Mouse (Mus musculus): ENCODE measurements around the gene Zfp459. TPM values are rescaled to one million over a fixed set of nuclear protein-coding genes. Genes with fewer than 3 reads are reported as not detected.
A peak's percentile ranks its signal among the peaks of the same experiment; 100 is the strongest.
"Not testable (repeated sequence)": the region's sequence is repeated elsewhere in the genome, so short reads cannot be mapped to it uniquely, and the experiment has no call there.

The Zfp459 gene
- polyA plus RNA-seq, 1 experiment from 2014 or later: 1.1 TPM

GRCm38 (mm10) chr13:67375050-67375911, 45.9 kb downstream of the Zfp459 start, which contains the start of the genes Gm28041 and Zfp456:
Gene Gm28041, minus strand, starts transcription at chr13:67375733.
Gene Zfp456, minus strand, starts transcription at chr13:67375810.
- not testable (repeated sequence) for H3K4me1 ChIP-seq (ENCODE audit: control insufficient read depth, insufficient read depth, low read length); H3K36me3 ChIP-seq (replicated peaks; ENCODE audit: control insufficient read depth, insufficient read depth, low read depth, low read length); H3K9ac ChIP-seq (replicated peaks; ENCODE audit: low read length); H3K27me3 ChIP-seq (ENCODE audit: control insufficient read depth, insufficient read depth, low read length); H3K27ac ChIP-seq (replicated peaks; ENCODE audit: low read depth, low read length); H3K9me3 ChIP-seq (replicated peaks; ENCODE audit: control insufficient read depth, low read length)
- ATAC-seq (replicated peaks; ENCODE audit: insufficient number of reproducible peaks, low FRiP score, low TSS enrichment, low read depth) (peak; percentile 92), DNase-seq (ENCODE audit: low spot score) (peak; percentile 83)
- peak within 1 kb of the TSS; percentile 33 for H3K4me3 ChIP-seq (ENCODE audit: low read depth, low read length)
- peak within 1 kb of the TSS; percentile 53 for H3K4me2 ChIP-seq (ENCODE audit: low read depth, low read length)
- 17% methylated on average over 14 of the region's 15 CpGs for WGBS

- Histone ChIP-seq H3K36me3 (replicated peaks; ENCODE audit: control insufficient read depth, insufficient read depth, low read depth, low read length) (no peaks in the 10 kb centered on the region), H3K9me3 (replicated peaks; ENCODE audit: control insufficient read depth, low read length) (no peaks in the 10 kb centered on the region), H3K27ac (replicated peaks; ENCODE audit: low read depth, low read length) (no peak within 1 kb of the TSS), H3K27me3 (ENCODE audit: control insufficient read depth, insufficient read depth, low read length) (no peaks in the 10 kb centered on the region), H3K9ac (replicated peaks; ENCODE audit: low read length) (peak within 1 kb of the TSS; percentile 67), H3K4me2 (ENCODE audit: low read depth, low read length) (peak within 1 kb of the TSS; percentile 44), H3K4me3 (ENCODE audit: low read depth, low read length) (peak within 1 kb of the TSS; percentile 67), H3K4me1 (ENCODE audit: control insufficient read depth, insufficient read depth, low read length) (no peaks in the 10 kb centered on the region)
- WGBS: under 1% methylated on average over 15 of the region's 15 CpGs
- ATAC-seq (replicated peaks; ENCODE audit: insufficient number of reproducible peaks, low FRiP score, low TSS enrichment, low read depth) (peak; percentile 91), DNase-seq (ENCODE audit: low spot score) (peak; percentile 95)
Observed at GRCm38 (mm10) chr13:67360131-67360744, 61.0 kb downstream of the Zfp459 start, which contains the start of the genes Gm28044 and Zfp953. Gene Gm28044, minus strand, starts transcription at chr13:67360536. Gene Zfp953, minus strand, starts transcription at chr13:67360605.

Other genes with a start within 250 kb of the Zfp459 start
- 6.7 and 7.7 TPM in 2 replicates for gene Rsl1, start 248.2 kb downstream of the Zfp459 start, polyA plus RNA-seq (2014; fragmentation: Nextera tagmentation; extraction: Ambion mirVana)
- 2.6 and 2.8 TPM in 2 replicates for gene Zfp455, start 226.9 kb downstream of the Zfp459 start, polyA plus RNA-seq (2014; fragmentation: Nextera tagmentation; extraction: Ambion mirVana)
- 2.1 and 2.9 TPM in 2 replicates for gene Zfp458, start 143.0 kb downstream of the Zfp459 start, polyA plus RNA-seq (2014; fragmentation: Nextera tagmentation; extraction: Ambion mirVana)
- 0.53 and 0.66 TPM in 2 replicates for gene Zfp457, start 114.9 kb downstream of the Zfp459 start, polyA plus RNA-seq (2014; fragmentation: Nextera tagmentation; extraction: Ambion mirVana)
- gene Zfp595, start 88.8 kb downstream of the Zfp459 start, polyA plus RNA-seq (2014; fragmentation: Nextera tagmentation; extraction: Ambion mirVana): 3.2 and 3.3 TPM in 2 replicates
- not detected in 2 replicates for gene Gm28044, start 60.9 kb downstream of the Zfp459 start, polyA plus RNA-seq (2014; fragmentation: Nextera tagmentation; extraction: Ambion mirVana)
- 1.4 and 1.9 TPM in 2 replicates for gene Zfp953, start 60.8 kb downstream of the Zfp459 start, polyA plus RNA-seq (2014; fragmentation: Nextera tagmentation; extraction: Ambion mirVana)
- 0.43 TPM in 1 of 2 replicates, not detected in the other for gene Gm28041, start 45.7 kb downstream of the Zfp459 start, polyA plus RNA-seq (2014; fragmentation: Nextera tagmentation; extraction: Ambion mirVana)
- 0.94 and 1.4 TPM in 2 replicates for gene Zfp456, start 45.6 kb downstream of the Zfp459 start, polyA plus RNA-seq (2014; fragmentation: Nextera tagmentation; extraction: Ambion mirVana)
- gene Zfp429, start 21.6 kb downstream of the Zfp459 start, polyA plus RNA-seq (2014; fragmentation: Nextera tagmentation; extraction: Ambion mirVana): 4.2 and 6.1 TPM in 2 replicates
- 11.3 and 12.2 TPM in 2 replicates for gene Zfp874a, start 30.2 kb upstream of the Zfp459 start, polyA plus RNA-seq (2014; fragmentation: Nextera tagmentation; extraction: Ambion mirVana)
- gene Zfp874b, start 62.8 kb upstream of the Zfp459 start, polyA plus RNA-seq (2014; fragmentation: Nextera tagmentation; extraction: Ambion mirVana): 2.4 TPM in 2 replicates
- 21.8 and 24.9 TPM in 2 replicates for gene Zfp58, start 79.1 kb upstream of the Zfp459 start, polyA plus RNA-seq (2014; fragmentation: Nextera tagmentation; extraction: Ambion mirVana)
- gene Gm26965, start 104.7 kb upstream of the Zfp459 start, polyA plus RNA-seq (2014; fragmentation: Nextera tagmentation; extraction: Ambion mirVana): not detected in 2 replicates
- 30.8 and 31.5 TPM in 2 replicates for gene Zfp87, start 104.8 kb upstream of the Zfp459 start, polyA plus RNA-seq (2014; fragmentation: Nextera tagmentation; extraction: Ambion mirVana)
- 18.3 and 19.5 TPM in 2 replicates for gene Zfp748, start 132.4 kb upstream of the Zfp459 start, polyA plus RNA-seq (2014; fragmentation: Nextera tagmentation; extraction: Ambion mirVana)
- 5.3 and 6.1 TPM in 2 replicates for gene Zfp729b, start 188.3 kb upstream of the Zfp459 start, polyA plus RNA-seq (2014; fragmentation: Nextera tagmentation; extraction: Ambion mirVana)
- not detected in 2 replicates for gene Gm49345, start 216.4 kb upstream of the Zfp459 start, polyA plus RNA-seq (2014; fragmentation: Nextera tagmentation; extraction: Ambion mirVana)
- 4.4 and 4.5 TPM in 2 replicates for gene Zfp729a, start 216.4 kb upstream of the Zfp459 start, polyA plus RNA-seq (2014; fragmentation: Nextera tagmentation; extraction: Ambion mirVana)